Mouse (Mus musculus) ES-E14 (cell line): ENCODE data around the gene Cldn19. TPM values are rescaled to one million over a fixed set of nuclear protein-coding genes. Genes with fewer than 3 reads are reported as not detected.

Experiments used
- total RNA-seq: library from RNA; depleted of rRNA; stranded (reverse); fragments of 300-350 nt; gene quantifications from 2 replicates; pipeline ENCODE4 v1.2.3, GENCODE M21; 2012; rRNA removed

Gene Cldn19
- total RNA-seq, 1 experiment = 0.18 TPM

Other genes starting within 250 kb of the Cldn19 start
- gene Slc2a1, start 146.7 kb upstream of the Cldn19 start, total RNA-seq = 526 and 1,358 TPM in 2 replicates
- gene Zfp691, start 81.2 kb upstream of the Cldn19 start, total RNA-seq = 3.9 and 5.4 TPM in 2 replicates
- 0.18 TPM in 1 of 2 replicates, not detected in the other for gene Ermap, start 65.4 kb upstream of the Cldn19 start, total RNA-seq
- gene Svbp, start 60.1 kb upstream of the Cldn19 start, total RNA-seq = 29.9 and 33.0 TPM in 2 replicates
- not detected in 2 replicates for gene Tmem269, start 37.2 kb upstream of the Cldn19 start, total RNA-seq
- 17.1 and 18.3 TPM in 2 replicates for gene AU022252, start 22.7 kb upstream of the Cldn19 start, total RNA-seq
- gene P3h1, start 22.5 kb upstream of the Cldn19 start, total RNA-seq = 61.9 and 113 TPM in 2 replicates
- gene Ybx1, start 39.2 kb downstream of the Cldn19 start, total RNA-seq = 574 and 855 TPM in 2 replicates
- gene Ppih, start 65.1 kb downstream of the Cldn19 start, total RNA-seq = 101 and 127 TPM in 2 replicates
- 2.7 and 3.1 TPM in 2 replicates for gene Ccdc30, start 160.1 kb downstream of the Cldn19 start, total RNA-seq
- gene Ppcs, start 167.0 kb downstream of the Cldn19 start, total RNA-seq = 23.9 and 30.4 TPM in 2 replicates
- not detected in 2 replicates for gene Zmynd12, start 167.4 kb downstream of the Cldn19 start, total RNA-seq
- gene Rimkla, start 237.2 kb downstream of the Cldn19 start, total RNA-seq = 1.1 and 1.5 TPM in 2 replicates